ENCODE assay signal across 23 mouse cellular contexts in genomic region chr1:160295323-160295722, GRCm38 (mm10).
A peak's percentile ranks its signal among the peaks of the same experiment; 100 is the strongest.
DNase-seq lines count a peak whose midpoint lies in the region; ATAC-seq and TF ChIP-seq lines count a peak whose summit lies in the region.
"Had no signal": no experiment of that assay in that cellular context is flagged by ENCODE, and none has a peak within 500 bp of the region (broad histone marks: within the 10 kb centered on the region; RNA-seq: fewer than 3 reads in every experiment).

No protein-coding gene starts in this region.

- H3K4me1 ChIP-seq in MEL (ENCODE audit: control insufficient read depth in 1 of 2, insufficient read depth in 2 of 2, low read length in 2 of 2): peaks cover 19 to 35% of the 10 kb centered on the region in 2 experiments
- H3K4me1 ChIP-seq in liver, embryonic 13.5 days (replicated peaks): peaks cover 56% of the 10 kb centered on the region
- H3K4me1 ChIP-seq in liver, embryonic 16.5 days (ENCODE audit: control insufficient read depth, low read depth, low read length): peaks cover 14% of the 10 kb centered on the region
- H3K4me1 ChIP-seq: embryonic facial prominence, embryonic 12.5 days; hindbrain, embryonic 12.5 days; hindbrain, embryonic 15.5 days had no signal

- no peaks in the 10 kb centered on the region for H3K27me3 ChIP-seq in MEL (ENCODE audit: control insufficient read depth in 1 of 2, insufficient read depth in 2 of 2, low read length in 2 of 2)
- H3K27me3 ChIP-seq in liver, embryonic 13.5 days: no peaks in the 10 kb centered on the region
- H3K27me3 ChIP-seq in liver, embryonic 16.5 days (ENCODE audit: control insufficient read depth, insufficient read depth, low read depth, low read length): no peaks in the 10 kb centered on the region
- H3K27me3 ChIP-seq: embryonic facial prominence, embryonic 12.5 days; embryonic facial prominence, embryonic 15.5 days; heart, embryonic 13.5 days; hindbrain, embryonic 12.5 days; hindbrain, embryonic 15.5 days; Patski had no signal

- no peak overlapping the region for H3K9ac ChIP-seq in MEL (ENCODE audit: control insufficient read depth, low read depth, low read length, poor library complexity, severe bottlenecking)
- no peak overlapping the region for H3K9ac ChIP-seq in liver, embryonic 13.5 days
- H3K9ac ChIP-seq in liver, embryonic 16.5 days (ENCODE audit: low read depth, low read length): no peak overlapping the region
- H3K9ac ChIP-seq: embryonic facial prominence, embryonic 12.5 days; embryonic facial prominence, embryonic 15.5 days; heart, embryonic 13.5 days; hindbrain, embryonic 12.5 days; hindbrain, embryonic 15.5 days had no signal

- H3K4me2 ChIP-seq in liver, embryonic 13.5 days: no peak overlapping the region
- no peak overlapping the region for H3K4me2 ChIP-seq in liver, embryonic 16.5 days (ENCODE audit: low read depth, low read length)
- H3K4me2 ChIP-seq: embryonic facial prominence, embryonic 12.5 days; embryonic facial prominence, embryonic 15.5 days; heart, embryonic 13.5 days; hindbrain, embryonic 12.5 days; hindbrain, embryonic 15.5 days had no signal

- peak overlapping the region; percentile 40; the same call in 1 of the 2 replicates for H3K27ac ChIP-seq in layer of hippocampus, adult 2 months
- H3K27ac ChIP-seq in MEL (ENCODE audit: control insufficient read depth, low read depth, low read length): peak overlapping the region; percentile 13; the same call in 1 of the 2 replicates
- H3K27ac ChIP-seq in liver, embryonic 13.5 days: no peak overlapping the region
- H3K27ac ChIP-seq in liver, embryonic 16.5 days (ENCODE audit: low read length): no peak overlapping the region
- H3K27ac ChIP-seq: embryonic facial prominence, embryonic 12.5 days; embryonic facial prominence, embryonic 15.5 days; heart, embryonic 13.5 days; hindbrain, embryonic 12.5 days; hindbrain, embryonic 15.5 days had no signal

- TF ChIP-seq EP300 in MEL (IDR thresholded peaks at IDR 0.05; ENCODE audit: low read depth in 1 of 2, low read length in 2 of 2): peak; percentile 70 to 72; a peak in 3 of 4 replicates

- H3K36me3 ChIP-seq in MEL (ENCODE audit: control insufficient read depth in 1 of 2, insufficient read depth in 2 of 2, low read length in 2 of 2): peaks cover 0 to 50% of the 10 kb centered on the region in 2 experiments; a peak in 2 of 4 replicates
- no peaks in the 10 kb centered on the region for H3K36me3 ChIP-seq in liver, embryonic 13.5 days
- no peaks in the 10 kb centered on the region for H3K36me3 ChIP-seq in liver, embryonic 16.5 days (ENCODE audit: control insufficient read depth, insufficient read depth)
- H3K36me3 ChIP-seq: embryonic facial prominence, embryonic 12.5 days; embryonic facial prominence, embryonic 15.5 days; heart, embryonic 13.5 days; hindbrain, embryonic 12.5 days; hindbrain, embryonic 15.5 days had no signal

- no peak for TF ChIP-seq POLR2A in MEL (IDR thresholded peaks at IDR 0.05; ENCODE audit: control insufficient read depth in 1 of 2, insufficient read depth in 1 of 2, low read depth in 1 of 2, low read length in 2 of 2, poor library complexity in 1 of 2)

- no peak for TF ChIP-seq RAD21 in MEL (IDR thresholded peaks at IDR 0.05; ENCODE audit: low read depth, low read length)

- H3K79me2 ChIP-seq in MEL (ENCODE audit: control insufficient read depth, insufficient read depth, low read length, poor library complexity): peaks cover 3% of the 10 kb centered on the region

- TF ChIP-seq CTCF in layer of hippocampus, adult 2 months (conservative IDR thresholded peaks at IDR 0.05): no peak
- no peak for TF ChIP-seq CTCF in MEL (IDR thresholded peaks at IDR 0.05 in 2 of 3, conservative IDR thresholded peaks at IDR 0.05 in 1 of 3; ENCODE audit: control insufficient read depth in 1 of 3, insufficient read depth in 1 of 3, low read depth in 2 of 3, low read length in 3 of 3, poor library complexity in 1 of 3, severe bottlenecking in 1 of 3)

- no peak for DNase-seq in layer of hippocampus, adult 2 months (ENCODE audit: low spot score in 2 of 2)
- no peak for DNase-seq in layer of hippocampus, postnatal 25 days (ENCODE audit: extremely low spot score in 1 of 2, low spot score in 1 of 2)
- peak; percentile 47 for DNase-seq in MEL (ENCODE audit: low read depth, low spot score)
- no peak for DNase-seq in liver, embryonic 13.5 days
- no peak for DNase-seq in cerebellum, adult 11 months
- no peak for DNase-seq in kidney, adult 11 months
- no peak for DNase-seq in thymus, adult 18-20 months
- DNase-seq: adrenal gland, postnatal 10 days; adrenal gland, postnatal 36 days; cerebellum, adult 2 months; cerebellum, adult 9-11 months; cerebellum, postnatal 25 days; gastrocnemius, postnatal 25 days; heart, adult 18-20 months; heart, postnatal 14 days; heart, postnatal 4 days had no signal

- H3K9me3 ChIP-seq in MEL (replicated peaks; ENCODE audit: insufficient read depth, low read length): no peaks in the 10 kb centered on the region
- no peaks in the 10 kb centered on the region for H3K9me3 ChIP-seq in liver, embryonic 13.5 days (replicated peaks)
- no peaks in the 10 kb centered on the region for H3K9me3 ChIP-seq in liver, embryonic 16.5 days (replicated peaks; ENCODE audit: control insufficient read depth, low read length)
- H3K9me3 ChIP-seq: embryonic facial prominence, embryonic 12.5 days; embryonic facial prominence, embryonic 15.5 days; heart, embryonic 13.5 days; hindbrain, embryonic 12.5 days; hindbrain, embryonic 15.5 days had no signal

- no peak overlapping the region for H3K4me3 ChIP-seq in layer of hippocampus, adult 2 months
- no peak overlapping the region for H3K4me3 ChIP-seq in MEL (ENCODE audit: control insufficient read depth in 1 of 2, insufficient read depth in 1 of 2, low read depth in 2 of 2, low read length in 2 of 2)
- H3K4me3 ChIP-seq in liver, embryonic 13.5 days (replicated peaks): no peak overlapping the region
- H3K4me3 ChIP-seq in liver, embryonic 16.5 days (ENCODE audit: low read depth, low read length): no peak overlapping the region
- H3K4me3 ChIP-seq: embryonic facial prominence, embryonic 12.5 days; embryonic facial prominence, embryonic 15.5 days; heart, embryonic 13.5 days; hindbrain, embryonic 12.5 days; hindbrain, embryonic 15.5 days had no signal

- WGBS in liver, embryonic 13.5 days (ENCODE audit: insufficient replicate concordance): 17% methylated on average over 1 of the region's 1 CpGs
- 29% methylated on average over 1 of the region's 1 CpGs for WGBS in liver, embryonic 16.5 days (ENCODE audit: insufficient replicate concordance)

- ATAC-seq in liver, embryonic 13.5 days (ENCODE audit: low read depth): peak; percentile 74
- peak; percentile 54; the same call in 1 of the 2 replicates for ATAC-seq in liver, embryonic 16.5 days (ENCODE audit: low read depth)
- ATAC-seq: Patski had no signal

TF ChIP-seq in MEL, 35 proteins besides CTCF, POLR2A, EP300 and RAD21:
- 0 out of 2 replicates have a peak, but pooled peaks have one; percentile 25 for TF ChIP-seq ETS1 (IDR thresholded peaks at IDR 0.05; ENCODE audit: low read depth, low read length)
- 0 out of 2 replicates have a peak, but pooled peaks have one; percentile 41 for TF ChIP-seq RCOR1 (IDR thresholded peaks at IDR 0.05; ENCODE audit: low read depth, low read length)
- TF ChIP-seq UBTF (IDR thresholded peaks at IDR 0.05; ENCODE audit: borderline replicate concordance, insufficient read depth, low read depth, low read length): no peak
- peak; percentile 55; the same call in 1 of the 2 replicates for TF ChIP-seq TCF12 (IDR thresholded peaks at IDR 0.05; ENCODE audit: low read depth, low read length)
- peak; percentile 67 for TF ChIP-seq GATA1 (IDR thresholded peaks at IDR 0.05; ENCODE audit: low read depth, low read length)
- TF ChIP-seq POLR2AphosphoS2 (IDR thresholded peaks at IDR 0.05; ENCODE audit: low read length): no peak
- TF ChIP-seq JUND (IDR thresholded peaks at IDR 0.05; ENCODE audit: low read depth, low read length): no peak
- 0 out of 2 replicates have a peak, but pooled peaks have one; percentile 9 for TF ChIP-seq TAL1 (IDR thresholded peaks at IDR 0.05; ENCODE audit: low read length)

Comparison
In these comparisons a context has a peak if more than half of its experiments do, and no peak if none do; other contexts are left out.
1. H3K27ac ChIP-seq: peak in layer of hippocampus, adult 2 months (single experiment) and MEL (single experiment); none in liver, embryonic 13.5 days (single experiment) and liver, embryonic 16.5 days (single experiment).